Mouse (Mus musculus) layer of hippocampus, adult 8-10 months (tissue): ENCODE data around the gene Six1. TPM values are rescaled to one million over a fixed set of nuclear protein-coding genes. Genes with fewer than 3 reads are reported as not detected.

Experiments
- DNase-seq, 2 experiments: peaks; one replicate each; pipeline ENCODE4 v3.0.0; 2022; ENCODE audit warnings: low spot score in 2 of 2
- total RNA-seq, 4 experiments: library from RNA; stranded (reverse); gene quantifications; 2 replicates each; pipeline ENCODE4 v1.2.4; 2022

Six1 gene
- total RNA-seq, 4 experiments from 2014 or later: 0.14 to 0.19 (median 0.18) TPM; not detected in 1

- no peak for DNase-seq
Measured at GRCm38 (mm10) chr12:73050305-73050704, 3.4 kb downstream of the Six1 start.

- DNase-seq: no peak
Measured at GRCm38 (mm10) chr12:73049520-73050225, 4.0 kb downstream of the Six1 start.

DNA sequence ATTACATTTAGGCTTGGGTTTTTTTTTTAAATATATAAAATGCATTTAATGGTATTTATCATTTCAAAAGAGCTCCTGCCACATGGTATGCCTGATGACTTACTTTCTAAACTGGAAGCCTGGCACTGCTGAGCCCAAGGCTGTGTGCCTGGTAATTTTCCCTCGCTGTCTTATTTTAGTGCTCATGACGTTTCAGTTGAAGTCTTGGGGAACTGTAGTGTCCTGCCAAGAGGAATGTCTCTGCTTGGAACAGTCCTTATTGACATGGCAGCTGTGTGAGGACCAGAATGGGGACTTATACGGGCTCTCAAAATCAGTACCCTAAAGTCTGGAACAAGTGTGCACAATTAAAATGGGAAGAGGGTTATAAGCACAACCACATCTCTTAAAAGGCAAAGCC lies 5.2 kb downstream of the Six1 start:
- no peak for DNase-seq

- no peak for DNase-seq
Measured at GRCm38 (mm10) chr12:73047576-73047975, 6.1 kb downstream of the Six1 start.

GRCm38 (mm10) chr12:73046607-73047180 lies 7.0 kb downstream of the Six1 start:
- DNase-seq: no peak

GRCm38 (mm10) chr12:73045724-73046606 lies 7.7 kb downstream of the Six1 start:
- no peak for DNase-seq

GRCm38 (mm10) chr12:73045046-73045723 lies 8.5 kb downstream of the Six1 start:
- DNase-seq: no peak

DNA sequence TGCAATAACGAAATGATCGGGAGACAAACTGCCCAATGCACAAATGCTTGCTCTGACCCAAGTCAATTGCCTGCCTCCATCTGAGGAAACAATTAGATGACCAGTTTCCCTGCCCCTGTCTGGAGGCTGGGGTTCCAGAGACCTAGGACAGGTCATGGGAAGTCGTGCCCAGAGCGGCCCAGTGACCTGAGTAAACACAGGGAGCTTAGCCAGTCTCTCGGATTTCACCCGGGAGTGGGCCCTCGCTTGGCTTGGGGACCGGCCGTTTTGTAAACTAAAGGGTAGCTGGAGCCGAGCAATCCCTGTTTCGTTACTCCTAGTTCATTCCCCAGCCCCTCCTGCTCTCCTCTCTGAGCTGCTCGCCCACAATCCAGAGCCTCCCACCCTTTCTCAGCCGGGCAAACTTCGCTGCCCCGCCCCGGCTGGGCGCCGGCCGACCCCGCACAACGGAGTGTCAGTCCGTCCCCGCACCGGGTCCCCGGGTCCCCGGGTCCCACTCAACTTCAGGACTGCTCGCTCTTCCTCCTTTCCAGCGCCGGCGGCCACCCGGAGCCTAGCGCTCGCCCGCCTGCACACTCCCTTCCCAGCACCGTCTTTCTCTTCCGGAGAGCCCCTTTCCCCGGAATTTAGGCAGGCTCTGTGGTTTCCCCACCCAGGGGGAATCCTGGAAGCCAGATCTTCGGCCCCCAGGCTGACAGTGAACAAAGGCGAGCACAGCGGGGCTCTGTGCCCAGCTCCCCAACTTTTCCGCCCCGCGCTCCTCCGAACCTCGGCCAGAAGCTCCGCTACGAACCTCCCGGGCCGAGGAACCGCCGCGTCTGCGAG lies 9.3 kb downstream of the Six1 start:
- DNase-seq: no peak

DNA sequence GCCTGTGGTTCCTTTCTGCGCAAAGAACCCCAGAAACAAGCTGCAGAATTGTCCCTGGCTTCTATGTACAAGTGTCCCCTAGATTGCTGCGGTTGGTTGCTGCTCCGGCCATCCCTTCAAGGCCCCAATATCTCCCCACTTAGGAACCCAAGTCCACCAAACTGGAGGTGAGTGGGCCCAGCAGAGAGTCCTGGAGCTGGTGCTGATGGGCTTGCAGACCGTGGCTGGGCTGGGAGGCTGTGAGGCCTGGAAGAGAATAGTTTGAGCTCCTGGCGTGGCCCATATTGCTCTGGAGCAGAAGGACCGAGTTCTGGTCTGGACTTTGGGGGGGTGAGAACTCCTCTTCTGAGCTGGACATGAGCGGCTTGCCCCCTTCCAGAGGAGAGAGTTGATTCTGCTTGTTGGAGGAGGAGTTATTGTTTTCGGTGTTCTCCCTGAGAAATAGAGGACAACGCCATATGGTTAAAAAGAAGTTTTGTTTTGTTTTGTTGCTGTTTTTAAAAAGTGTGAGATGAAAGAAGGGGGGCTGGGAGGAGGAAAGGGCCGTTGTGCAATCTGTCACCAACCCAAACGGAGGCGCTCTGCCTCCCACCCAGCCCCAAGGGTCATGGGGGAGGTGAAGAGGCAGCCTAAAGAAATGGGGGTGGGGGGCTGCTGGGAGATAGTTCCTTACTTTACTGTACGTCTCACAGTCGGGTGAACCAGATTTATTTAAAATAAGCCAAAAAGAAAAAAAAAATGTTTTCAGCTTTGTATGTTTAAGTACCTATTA lies 10.1 kb downstream of the Six1 start:
- no peak for DNase-seq

- no peak for DNase-seq
Measured at GRCm38 (mm10) chr12:73042903-73043302, 10.8 kb downstream of the Six1 start.

GRCm38 (mm10) chr12:73042406-73042805 lies 11.3 kb downstream of the Six1 start:
- no peak for DNase-seq

GRCm38 (mm10) chr12:73041256-73041630 lies 12.4 kb downstream of the Six1 start:
- DNase-seq: no peak

GRCm38 (mm10) chr12:73040563-73041255 lies 13.0 kb downstream of the Six1 start:
- DNase-seq: no peak

DNA sequence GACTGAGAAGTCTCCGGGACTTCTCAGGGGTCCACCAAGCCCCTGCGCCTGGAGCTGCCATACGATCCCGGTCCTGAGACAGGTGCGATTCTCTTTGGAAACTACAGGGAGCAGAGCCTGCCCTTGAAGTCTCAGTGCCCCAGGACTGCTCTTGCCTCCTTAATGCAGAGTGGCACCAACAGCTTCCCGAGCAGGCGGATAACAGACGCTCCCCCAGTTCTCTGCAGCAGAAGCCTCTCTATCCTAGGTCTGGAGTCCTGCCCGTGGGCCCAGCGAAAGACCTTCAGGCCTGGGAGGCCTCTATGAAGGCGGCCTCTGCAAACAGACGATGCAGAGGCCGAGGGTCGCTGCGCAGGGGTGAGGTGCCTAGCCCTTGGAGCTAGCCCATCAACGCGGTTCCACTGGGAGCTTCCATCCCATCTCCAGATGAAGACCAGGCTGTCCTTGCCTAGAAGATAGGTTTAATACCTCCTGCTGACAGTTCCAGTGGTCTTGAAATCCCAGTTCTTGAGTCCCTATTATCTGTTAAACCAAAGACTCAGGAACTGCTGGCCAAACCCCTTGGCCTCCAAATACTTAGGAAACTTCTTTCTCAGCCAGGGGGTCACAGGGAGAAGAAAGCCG lies 13.6 kb downstream of the Six1 start:
- no peak for DNase-seq

- DNase-seq: no peak
Measured at GRCm38 (mm10) chr12:73038992-73039938, 14.4 kb downstream of the Six1 start.

DNA sequence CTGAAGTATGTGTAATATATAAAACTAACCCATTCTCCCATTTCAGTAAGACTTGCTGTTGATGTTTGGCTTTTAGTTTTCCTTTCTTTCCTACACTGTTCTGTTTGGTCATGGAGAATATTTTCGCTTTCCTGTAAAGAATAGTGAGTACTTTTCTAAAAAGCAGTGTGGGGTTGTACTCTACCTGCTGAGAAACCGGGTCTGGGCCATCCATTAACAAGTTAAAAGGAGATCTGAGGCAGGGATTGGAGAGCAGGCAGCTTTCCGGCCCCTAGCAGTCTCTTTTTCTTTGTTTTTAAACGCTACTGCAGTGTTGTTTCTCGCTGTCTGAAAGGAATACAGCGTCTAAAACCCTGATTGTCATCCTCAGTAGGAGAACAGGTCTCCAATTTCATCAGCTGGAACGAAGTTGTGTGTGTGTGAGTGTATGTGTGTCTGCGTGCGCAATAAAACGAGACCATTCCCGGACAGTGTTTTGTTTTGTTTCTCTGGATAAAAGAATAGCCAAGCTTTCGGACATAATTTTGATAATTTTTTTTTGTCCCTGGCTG lies 15.2 kb downstream of the Six1 start:
- no peak for DNase-seq

DNA sequence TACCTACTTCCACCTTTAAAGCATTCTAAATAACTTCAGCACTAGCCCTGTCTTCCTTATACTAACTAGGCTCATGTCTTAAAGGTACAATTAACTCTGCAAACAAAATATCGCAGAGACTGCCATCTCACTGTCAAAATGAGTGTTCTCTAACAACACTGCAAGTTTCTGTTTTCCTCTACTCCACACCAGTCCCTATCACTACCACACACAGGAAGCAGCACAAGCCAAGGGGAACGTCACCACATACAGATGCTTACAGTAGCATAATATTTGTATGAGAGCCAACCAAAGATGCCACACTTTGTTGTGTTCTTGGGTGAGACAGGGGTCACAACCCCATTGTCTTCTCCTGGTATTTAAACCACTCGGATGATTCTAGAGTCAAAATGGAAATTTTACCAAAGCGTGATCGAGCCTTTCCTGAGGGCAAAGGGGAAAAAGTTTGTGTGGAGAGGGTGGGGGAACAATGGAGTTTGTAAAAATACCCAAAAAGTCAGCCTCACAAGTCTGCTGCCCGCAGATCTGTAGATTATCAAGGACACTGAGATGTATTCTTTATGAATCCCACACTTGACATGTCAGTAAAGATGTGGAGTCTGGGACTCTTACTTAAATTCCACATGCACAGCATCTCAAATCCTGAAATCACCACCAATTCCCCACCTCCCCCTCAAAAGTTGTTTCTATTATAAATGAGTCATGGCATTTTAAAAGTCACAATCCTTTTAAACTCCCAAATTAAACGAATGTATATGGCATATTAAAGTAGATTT lies 16.1 kb downstream of the Six1 start:
- DNase-seq: no peak
